Mouse (Mus musculus): Measurements from ENCODE around the gene Gys2.

The Gys2 gene

GRCm38 (mm10) chr6:142378576-142379330, 94.2 kb downstream of the Gys2 start:
- no peak for DNase-seq (ENCODE audit: inconsistent age in 2 of 2, low spot score in 1 of 2)

- DNase-seq (ENCODE audit: inconsistent age in 2 of 2, low spot score in 1 of 2) = no peak
These were observed 95.8 kb downstream of the Gys2 start for GRCm38 (mm10) chr6:142377081-142377480.

All from adrenal gland, adult (tissue).